Mouse (Mus musculus) hindbrain, postnatal 0 days (tissue): Measurements from ENCODE around the gene Col24a1. TPM values are rescaled to one million over a fixed set of nuclear protein-coding genes. Genes with fewer than 3 reads are reported as not detected.

Experiments used
- ATAC-seq: fragments of 200-750 bp; cut with Nextera tagmentation; 2 replicates; pipeline ENCODE4 v1.8.0; 2017; ENCODE audit warnings: mild to moderate bottlenecking, moderate TSS enrichment, moderate library complexity
- DNase-seq: peaks from one replicate; pipeline ENCODE4 v3.0.0-alpha.2; 2015; ENCODE audit warnings: low spot score
- H3K27ac ChIP-seq: fragments of 300-500 bp; sonication (generic); 2 replicates; pipeline ENCODE4 v1.5.1; 2014; ENCODE audit warnings: mild to moderate bottlenecking
- H3K27me3 ChIP-seq: fragments of 300-500 bp; sonication (generic); 2 replicates; pipeline ENCODE4 v1.6.1; 2014; ENCODE audit warnings: low read length, mixed read lengths; ENCODE audit not compliant: insufficient read depth
- H3K36me3 ChIP-seq: fragments of 300-500 bp; sonication (generic); 2 replicates; pipeline ENCODE4 v1.6.1; 2014; ENCODE audit warnings: low read length, mixed read lengths; ENCODE audit not compliant: insufficient read depth
- H3K4me1 ChIP-seq: fragments of 300-500 bp; sonication (generic); 2 replicates; pipeline ENCODE4 v1.6.1; 2014; ENCODE audit warnings: antibody characterized with exemption, low read length, mixed read lengths; ENCODE audit not compliant: insufficient read depth
- H3K4me2 ChIP-seq: fragments of 300-500 bp; sonication (generic); 2 replicates; pipeline ENCODE4 v1.6.1; 2014; ENCODE audit warnings: low read depth, mild to moderate bottlenecking, low read length, moderate library complexity, mixed read lengths
- H3K4me3 ChIP-seq: fragments of 300-500 bp; sonication (generic); 2 replicates; pipeline ENCODE4 v1.5.1; 2014; ENCODE audit warnings: low read length
- H3K9ac ChIP-seq: fragments of 300-500 bp; sonication (generic); replicated peaks from 2 replicates; pipeline ENCODE4 v1.6.1; 2014; ENCODE audit warnings: mild to moderate bottlenecking, low read length, moderate library complexity, mixed read lengths
- H3K9me3 ChIP-seq: fragments of 300-500 bp; sonication (generic); 2 replicates; pipeline ENCODE4 v1.6.1; 2016; ENCODE audit warnings: low read length, mixed read lengths
- CTCF ChIP-seq: IDR thresholded peaks from 2 replicates; pipeline ENCODE4 v1.5.1; 2016; ENCODE audit warnings: antibody characterized with exemption, control low read depth, low read depth
- WGBS: fragments of 180-500 bp; shearing (Covaris S2); extraction: QIAGEN DNeasy Blood & Tissue Kit; methylation state at CpG from one replicate; pipeline ENCODE4 v1.1.7; 2014; 5-methylcytosine and 5-hydroxymethylcytosine counted together
- polyA plus RNA-seq: library from polyadenylated mRNA; unstranded; fragments of >200 nt; fragmentation: Nextera tagmentation; extraction: Ambion mirVana; gene quantifications from 2 replicates; pipeline ENCODE4 v1.2.1, GENCODE M21; 2015
- total RNA-seq: library from RNA; depleted of rRNA; stranded (reverse); fragments of >200 nt; gene quantifications from 2 replicates; pipeline ENCODE4 v1.2.3, GENCODE M21; 2014

Col24a1 gene
- total and polyA plus RNA-seq, 2 experiments from 2014 or later, result 1.0 to 1.4 TPM

DNA sequence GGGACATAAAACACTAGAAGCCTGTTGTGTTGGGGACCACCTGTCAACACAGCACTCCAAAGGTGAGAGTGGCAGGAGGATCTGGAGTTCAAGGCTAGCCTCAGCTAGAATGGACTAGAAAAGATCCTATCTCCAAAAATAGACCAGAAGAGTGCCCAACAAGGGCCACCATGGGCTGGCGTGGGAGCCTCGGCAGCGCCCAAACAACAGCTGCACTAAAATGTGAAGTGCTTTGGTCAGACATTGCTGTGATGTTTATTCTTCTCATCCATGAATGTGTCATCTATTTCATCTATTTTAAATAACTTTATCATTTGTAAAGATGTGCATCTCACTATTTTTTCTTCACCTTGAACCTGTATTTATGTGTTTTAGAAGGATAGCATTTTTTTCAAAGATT is 122.1 kb downstream of the Col24a1 start:
- H3K27ac ChIP-seq, result no peak overlapping the region
- no peak for TF ChIP-seq CTCF
- H3K27me3 ChIP-seq, result no peaks in the 10 kb centered on the region
- no peak overlapping the region for H3K4me3 ChIP-seq
- no peaks in the 10 kb centered on the region for H3K36me3 ChIP-seq
- H3K4me2 ChIP-seq, result no peak overlapping the region
- no peaks in the 10 kb centered on the region for H3K9me3 ChIP-seq
- DNase-seq (no peak), ATAC-seq (no peak)
- H3K4me1 ChIP-seq, result no peaks in the 10 kb centered on the region
- 96% methylated on average over 3 of the region's 3 CpGs for WGBS
- no peak overlapping the region for H3K9ac ChIP-seq

DNA sequence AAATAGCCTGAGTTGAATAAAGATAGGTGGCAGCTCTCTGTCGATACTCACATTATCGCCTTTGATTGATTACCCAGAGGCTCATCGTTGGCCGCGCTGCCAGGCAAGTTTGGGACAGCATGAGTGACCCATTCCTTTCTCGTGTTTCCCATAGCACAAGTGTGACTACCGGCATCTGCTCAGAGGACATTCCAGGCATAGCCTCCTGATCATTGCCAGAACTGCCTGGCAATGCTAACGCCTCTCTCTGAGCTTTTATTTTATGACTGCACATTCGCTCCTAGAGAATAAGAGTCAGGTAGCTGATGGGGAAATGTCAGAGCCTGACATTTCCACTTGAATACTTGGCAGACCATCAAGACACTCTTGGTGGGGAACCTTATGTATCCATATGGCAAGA is 125.5 kb downstream of the Col24a1 start:
- Histone ChIP-seq H3K4me2 (no peak overlapping the region), H3K36me3 (no peaks in the 10 kb centered on the region), H3K27me3 (no peaks in the 10 kb centered on the region), H3K4me1 (no peaks in the 10 kb centered on the region), H3K27ac (no peak overlapping the region), H3K4me3 (no peak overlapping the region), H3K9me3 (no peaks in the 10 kb centered on the region), H3K9ac (no peak overlapping the region)
- ATAC-seq (no peak), DNase-seq (peak; percentile 37)
- TF ChIP-seq CTCF, result no peak
- WGBS, result 70% methylated on average over 9 of the region's 9 CpGs

DNA sequence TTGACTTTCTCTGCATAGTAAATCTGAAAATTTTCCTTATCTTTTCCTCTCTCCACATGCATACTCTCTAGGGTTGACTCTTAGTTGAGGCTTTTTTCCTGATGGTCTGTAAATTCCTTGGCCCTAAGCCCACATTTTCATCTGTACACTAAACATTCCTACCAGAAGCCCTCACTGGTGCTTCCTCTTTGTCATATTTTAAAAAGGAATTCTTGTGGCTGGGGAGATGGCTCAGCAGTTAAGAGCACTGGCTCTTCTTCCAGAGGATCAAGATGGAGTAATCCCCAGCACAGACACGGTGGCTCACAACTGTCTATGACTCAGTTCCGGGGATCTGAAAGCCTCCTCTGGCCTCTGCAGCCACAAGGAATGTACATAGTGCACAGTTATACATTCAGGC is 128.1 kb downstream of the Col24a1 start:
- DNase-seq (no peak), ATAC-seq (no peak)
- Histone ChIP-seq H3K4me1 (no peaks in the 10 kb centered on the region), H3K27me3 (no peaks in the 10 kb centered on the region), H3K4me3 (no peak overlapping the region), H3K4me2 (no peak overlapping the region), H3K9me3 (no peaks in the 10 kb centered on the region), H3K27ac (no peak overlapping the region), H3K9ac (no peak overlapping the region), H3K36me3 (no peaks in the 10 kb centered on the region)
- TF ChIP-seq CTCF, result no peak
- 76% methylated on average over 2 of the region's 2 CpGs for WGBS

DNA sequence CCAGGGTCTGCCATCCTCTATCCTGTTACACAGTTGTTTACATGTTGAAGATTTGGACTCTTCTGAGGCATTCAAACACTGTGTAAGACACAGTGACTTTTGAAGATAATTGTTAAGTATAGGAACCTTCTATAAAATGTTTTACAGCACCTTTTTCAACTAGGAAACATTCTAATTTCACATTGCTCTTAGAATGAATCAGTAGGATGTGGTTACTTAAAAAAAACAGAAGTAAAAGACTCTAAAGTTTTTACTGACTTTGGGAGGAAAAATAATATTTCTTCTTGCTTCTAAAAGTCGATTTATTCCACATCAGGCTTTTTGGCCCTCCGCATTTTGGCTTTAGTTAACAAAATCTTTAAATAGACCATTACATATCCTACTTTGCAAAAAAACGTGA is 129.8 kb downstream of the Col24a1 start:
- no peak overlapping the region for H3K9ac ChIP-seq
- H3K4me1 ChIP-seq, result no peaks in the 10 kb centered on the region
- WGBS, result 89% methylated on average over 3 of the region's 3 CpGs

DNA sequence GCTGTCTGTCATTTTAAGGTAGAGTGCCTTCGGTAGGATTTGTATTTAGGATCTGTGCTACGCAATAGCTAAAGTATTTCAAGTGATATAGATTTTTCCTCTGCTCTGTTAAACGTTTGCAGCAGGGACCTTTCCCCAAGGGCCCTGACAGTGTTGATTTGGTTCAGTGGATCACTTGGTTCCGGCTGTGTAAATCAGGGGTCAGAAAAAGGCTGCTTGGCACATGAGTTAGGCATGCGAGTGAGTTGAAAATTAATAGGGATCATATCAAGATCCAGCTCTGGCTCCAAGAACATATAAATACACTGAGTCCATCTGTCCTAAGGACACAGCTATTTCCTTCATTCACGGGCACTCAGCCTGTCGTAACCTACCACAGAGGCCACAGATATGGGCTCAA is 146.1 kb downstream of the Col24a1 start:
- H3K4me1 ChIP-seq, result no peaks in the 10 kb centered on the region
- no peak overlapping the region for H3K4me2 ChIP-seq
- no peak overlapping the region for H3K27ac ChIP-seq
- no peak for TF ChIP-seq CTCF
- WGBS, result 85% methylated on average over 7 of the region's 7 CpGs
- ATAC-seq, result no peak
- H3K9me3 ChIP-seq, result no peaks in the 10 kb centered on the region
- no peaks in the 10 kb centered on the region for H3K36me3 ChIP-seq
- no peaks in the 10 kb centered on the region for H3K27me3 ChIP-seq
- H3K4me3 ChIP-seq, result no peak overlapping the region
- DNase-seq, result no peak
- H3K9ac ChIP-seq, result no peak overlapping the region

More for the DNA sequence above, 129.8 kb downstream of the Col24a1 start:
- Histone ChIP-seq H3K27me3 (no peaks in the 10 kb centered on the region), H3K9me3 (no peaks in the 10 kb centered on the region), H3K27ac (no peak overlapping the region), H3K4me3 (no peak overlapping the region), H3K36me3 (no peaks in the 10 kb centered on the region), H3K4me2 (no peak overlapping the region)
- no peak for TF ChIP-seq CTCF
- ATAC-seq (no peak), DNase-seq (no peak)

DNA sequence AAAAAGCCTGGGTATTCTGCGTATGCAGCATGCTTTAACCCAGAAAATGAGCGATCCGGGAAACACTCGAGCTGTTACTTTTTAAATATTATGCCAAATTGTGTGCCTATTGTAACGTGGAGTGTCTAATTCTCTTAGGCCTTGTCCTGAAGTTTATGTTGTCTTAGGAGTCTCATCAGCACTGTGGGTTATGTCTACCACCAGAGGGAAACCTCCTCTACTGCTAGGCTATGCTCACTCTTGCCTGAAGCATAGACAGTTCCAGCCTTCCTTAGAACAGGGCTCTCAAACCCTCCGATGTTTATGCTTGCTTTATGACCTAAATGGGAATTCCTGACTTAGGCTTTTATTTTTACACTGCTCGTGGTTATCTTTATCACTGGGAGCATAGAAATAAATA is 146.8 kb downstream of the Col24a1 start:
- Histone ChIP-seq H3K4me3 (no peak overlapping the region), H3K9ac (no peak overlapping the region), H3K4me1 (no peaks in the 10 kb centered on the region), H3K9me3 (no peaks in the 10 kb centered on the region), H3K36me3 (no peaks in the 10 kb centered on the region), H3K27me3 (no peaks in the 10 kb centered on the region), H3K4me2 (no peak overlapping the region), H3K27ac (no peak overlapping the region)
- ATAC-seq (no peak), DNase-seq (peak; percentile 12)
- TF ChIP-seq CTCF, result peak; percentile 44
- 83% methylated on average over 7 of the region's 7 CpGs for WGBS

DNA sequence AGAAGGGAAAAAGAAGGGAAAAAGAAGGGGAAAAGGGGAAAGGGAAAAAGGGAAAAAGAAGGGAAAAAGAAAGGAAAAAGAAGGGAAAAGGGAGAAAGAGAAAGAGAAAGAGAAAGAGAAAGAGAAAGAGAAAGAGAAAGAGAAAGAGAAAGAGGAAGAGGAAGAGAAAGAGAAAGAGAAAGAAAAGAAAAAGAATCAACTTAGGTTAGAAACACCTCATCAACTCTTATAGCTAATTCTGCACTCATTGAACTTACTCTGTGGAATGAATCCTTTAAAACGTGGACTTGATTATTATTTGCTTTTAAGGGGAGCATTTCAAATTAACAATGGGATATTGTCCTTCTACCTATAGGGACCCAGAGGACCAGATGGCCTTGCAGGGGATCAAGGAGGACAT is 148.7 kb downstream of the Col24a1 start:
- 63% methylated on average over 1 of the region's 1 CpGs for WGBS
- H3K36me3 ChIP-seq, result no peaks in the 10 kb centered on the region
- H3K4me3 ChIP-seq, result no peak overlapping the region
- H3K4me2 ChIP-seq, result no peak overlapping the region
- H3K27ac ChIP-seq, result no peak overlapping the region
- no peak for TF ChIP-seq CTCF
- no peak overlapping the region for H3K9ac ChIP-seq
- ATAC-seq (no peak), DNase-seq (no peak)
- H3K4me1 ChIP-seq, result no peaks in the 10 kb centered on the region
- H3K9me3 ChIP-seq, result no peaks in the 10 kb centered on the region
- no peaks in the 10 kb centered on the region for H3K27me3 ChIP-seq
